In genomic region chr12:55388478-55388877, GRCm38 (mm10) we compare ENCODE assay signal across 8 mouse cellular contexts. TPM values are rescaled to one million over a fixed set of nuclear protein-coding genes. Genes with fewer than 3 reads are reported as not detected.
A peak's percentile ranks its signal among the peaks of the same experiment; 100 is the strongest.
DNase-seq lines count a peak whose midpoint lies in the region; ATAC-seq and TF ChIP-seq lines count a peak whose summit lies in the region.

No protein-coding gene starts in this region.

- H3K4me3 ChIP-seq in layer of hippocampus, adult 2 months: no peak overlapping the region
- no peak overlapping the region for H3K4me3 ChIP-seq in ES-Bruce4 (ENCODE audit: low read depth, low read length)
- no peak overlapping the region for H3K4me3 ChIP-seq in embryonic facial prominence, embryonic 10.5 days
- H3K4me3 ChIP-seq in kidney, embryonic 14.5 days (ENCODE audit: low read length): no peak overlapping the region
- H3K4me3 ChIP-seq in thymus, adult 2 months (ENCODE audit: control insufficient read depth, insufficient read depth, low read length): no peak overlapping the region

- H3K9me3 ChIP-seq in ES-Bruce4 (replicated peaks; ENCODE audit: control insufficient read depth, insufficient read depth, low read length, poor library complexity, severe bottlenecking): no peaks in the 10 kb centered on the region
- H3K9me3 ChIP-seq in embryonic facial prominence, embryonic 10.5 days: no peaks in the 10 kb centered on the region
- no peaks in the 10 kb centered on the region for H3K9me3 ChIP-seq in kidney, embryonic 14.5 days (ENCODE audit: control insufficient read depth, low read length)

- peak; percentile 46 for TF ChIP-seq CTCF in layer of hippocampus, adult 2 months (conservative IDR thresholded peaks at IDR 0.05)
- peak; percentile 22 for TF ChIP-seq CTCF in ES-Bruce4 (IDR thresholded peaks at IDR 0.05; ENCODE audit: low read depth, low read length)
- no peak for TF ChIP-seq CTCF in thymus, adult 2 months (IDR thresholded peaks at IDR 0.05; ENCODE audit: borderline replicate concordance, control insufficient read depth, extremely low read depth, insufficient read depth, low read length, poor library complexity)

- peak; percentile 53; the same call in 1 of the 2 replicates for ATAC-seq in kidney, embryonic 14.5 days (ENCODE audit: low FRiP score, low TSS enrichment)

- no peak overlapping the region for H3K27ac ChIP-seq in layer of hippocampus, adult 2 months
- H3K27ac ChIP-seq in ES-Bruce4 (ENCODE audit: insufficient read depth, low read length): peak overlapping the region; percentile 12
- no peak overlapping the region for H3K27ac ChIP-seq in embryonic facial prominence, embryonic 10.5 days (replicated peaks)
- H3K27ac ChIP-seq in kidney, embryonic 14.5 days (ENCODE audit: low read depth, low read length): no peak overlapping the region
- H3K27ac ChIP-seq in thymus, adult 2 months (ENCODE audit: control insufficient read depth, insufficient read depth, low read length): peak overlapping the region; percentile 98

- WGBS in embryonic facial prominence, embryonic 10.5 days: 66% methylated on average over 6 of the region's 6 CpGs
- WGBS in kidney, embryonic 14.5 days: 62% methylated on average over 6 of the region's 6 CpGs
- WGBS in thymus, adult 2 months: 4% methylated on average over 6 of the region's 6 CpGs

- no peak for TF ChIP-seq POLR2A in ES-Bruce4 (IDR thresholded peaks at IDR 0.05; ENCODE audit: insufficient read depth, low read length)
- TF ChIP-seq POLR2A in thymus, adult 2 months (IDR thresholded peaks at IDR 0.05; ENCODE audit: control insufficient read depth, extremely low read depth, insufficient read depth, low read length, poor library complexity): no peak

- H3K4me1 ChIP-seq in ES-Bruce4 (ENCODE audit: control insufficient read depth, insufficient read depth, low read length): peaks cover 13% of the 10 kb centered on the region
- H3K4me1 ChIP-seq in embryonic facial prominence, embryonic 10.5 days: peaks cover 26% of the 10 kb centered on the region
- H3K4me1 ChIP-seq in kidney, embryonic 14.5 days (ENCODE audit: control insufficient read depth, insufficient read depth, low read length): peaks cover 7% of the 10 kb centered on the region; the same call in 1 of the 2 replicates
- H3K4me1 ChIP-seq in thymus, adult 2 months (replicated peaks; ENCODE audit: control insufficient read depth, insufficient read depth, low read length): peaks cover 68% of the 10 kb centered on the region

- no peaks in the 10 kb centered on the region for H3K36me3 ChIP-seq in ES-Bruce4 (ENCODE audit: control insufficient read depth, insufficient read depth, low read length, poor library complexity, severe bottlenecking)
- H3K36me3 ChIP-seq in embryonic facial prominence, embryonic 10.5 days (replicated peaks): no peaks in the 10 kb centered on the region
- H3K36me3 ChIP-seq in kidney, embryonic 14.5 days (ENCODE audit: control insufficient read depth, insufficient read depth, low read length): no peaks in the 10 kb centered on the region
- no peaks in the 10 kb centered on the region for H3K36me3 ChIP-seq in thymus, adult 2 months (ENCODE audit: control insufficient read depth, insufficient read depth, low read length)

- no peak overlapping the region for H3K9ac ChIP-seq in ES-Bruce4 (ENCODE audit: low read depth, poor library complexity, severe bottlenecking)
- H3K9ac ChIP-seq in kidney, embryonic 14.5 days (ENCODE audit: low read depth, low read length): no peak overlapping the region

- H3K4me2 ChIP-seq in kidney, embryonic 14.5 days (replicated peaks; ENCODE audit: low read depth, low read length): no peak overlapping the region

- 0 out of 2 replicates have a peak, but pooled peaks have one; percentile 9 for TF ChIP-seq EP300 in ES-Bruce4 (IDR thresholded peaks at IDR 0.05; ENCODE audit: insufficient read depth, low read depth, low read length)

- no peaks in the 10 kb centered on the region for H3K27me3 ChIP-seq in ES-Bruce4 (ENCODE audit: control insufficient read depth, insufficient read depth, low read length, poor library complexity, severe bottlenecking)
- no peaks in the 10 kb centered on the region for H3K27me3 ChIP-seq in embryonic facial prominence, embryonic 10.5 days (replicated peaks; ENCODE audit: low read depth, poor library complexity, severe bottlenecking)
- H3K27me3 ChIP-seq in kidney, embryonic 14.5 days (ENCODE audit: control insufficient read depth, insufficient read depth, low read length): no peaks in the 10 kb centered on the region
- H3K27me3 ChIP-seq in thymus, adult 2 months (ENCODE audit: control insufficient read depth, insufficient read depth, low read length): no peaks in the 10 kb centered on the region

- no peak for DNase-seq in layer of hippocampus, adult 2 months (ENCODE audit: low spot score in 2 of 2)
- DNase-seq in layer of hippocampus, adult 9-11 months: no peak
- peak; percentile 26 for DNase-seq in embryonic facial prominence, embryonic 10.5 days (ENCODE audit: low spot score)
- DNase-seq in lung, postnatal 4 days: peak; percentile 57 to 78
- DNase-seq in thymus, adult 2 months: peak; percentile 95
- DNase-seq in urinary bladder, postnatal 25 days (ENCODE audit: low spot score): no peak

RNA-seq across cellular contexts. Expression of gene Psma6, which starts 4.5 kb away (rescaled TPM):
- total RNA-seq in layer of hippocampus, adult 2 months (2021): 100 to 1,000 TPM; 128 to 146 TPM
- polyA plus RNA-seq in ES-Bruce4 (2011; ENCODE audit: insufficient read depth, insufficient read length, low read depth, missing spikeins): 308 and 323 TPM in 2 replicates
- polyA plus RNA-seq in embryonic facial prominence, embryonic 10.5 days (2016; fragmentation: Nextera tagmentation; extraction: Ambion mirVana): 510 and 513 TPM in 2 replicates
- 473 and 512 TPM in 2 replicates for polyA plus RNA-seq in kidney, embryonic 14.5 days (2014; fragmentation: Nextera tagmentation; extraction: Ambion mirVana)
- polyA plus RNA-seq in thymus, adult 2 months (2012; rRNA removed): 74.8 and 92.3 TPM in 2 replicates

Comparison
In these comparisons a context has a peak if more than half of its experiments do, and no peak if none do; other contexts are left out.
1. DNase-seq: peak in embryonic facial prominence, embryonic 10.5 days (single experiment), lung, postnatal 4 days (2 of 2) and thymus, adult 2 months (single experiment); none in layer of hippocampus, adult 2 months (0 of 2), layer of hippocampus, adult 9-11 months (single experiment) and urinary bladder, postnatal 25 days (single experiment).
2. H3K27ac ChIP-seq: peak in ES-Bruce4 (single experiment) and thymus, adult 2 months (single experiment); none in layer of hippocampus, adult 2 months (single experiment), embryonic facial prominence, embryonic 10.5 days (single experiment) and kidney, embryonic 14.5 days (single experiment).